Mouse (Mus musculus) adrenal gland, postnatal 4 days (tissue): ENCODE results near the gene Ntf5. TPM values are rescaled to one million over a fixed set of nuclear protein-coding genes. Genes with fewer than 3 reads are reported as not detected.

Experiments
- DNase-seq, 2 experiments: peaks; one replicate each; pipeline ENCODE4 v3.0.0; 2021 to 2022; ENCODE audit warnings: low spot score in 2 of 2, mixed read lengths in 2 of 2
- total RNA-seq, 2 experiments: library from RNA; stranded (reverse); gene quantifications; 2 replicates each; pipeline ENCODE4 v1.2.3; 2021

Gene Ntf5
- total RNA-seq, 2 experiments from 2014 or later: 0.20 to 0.67 TPM

DNA sequence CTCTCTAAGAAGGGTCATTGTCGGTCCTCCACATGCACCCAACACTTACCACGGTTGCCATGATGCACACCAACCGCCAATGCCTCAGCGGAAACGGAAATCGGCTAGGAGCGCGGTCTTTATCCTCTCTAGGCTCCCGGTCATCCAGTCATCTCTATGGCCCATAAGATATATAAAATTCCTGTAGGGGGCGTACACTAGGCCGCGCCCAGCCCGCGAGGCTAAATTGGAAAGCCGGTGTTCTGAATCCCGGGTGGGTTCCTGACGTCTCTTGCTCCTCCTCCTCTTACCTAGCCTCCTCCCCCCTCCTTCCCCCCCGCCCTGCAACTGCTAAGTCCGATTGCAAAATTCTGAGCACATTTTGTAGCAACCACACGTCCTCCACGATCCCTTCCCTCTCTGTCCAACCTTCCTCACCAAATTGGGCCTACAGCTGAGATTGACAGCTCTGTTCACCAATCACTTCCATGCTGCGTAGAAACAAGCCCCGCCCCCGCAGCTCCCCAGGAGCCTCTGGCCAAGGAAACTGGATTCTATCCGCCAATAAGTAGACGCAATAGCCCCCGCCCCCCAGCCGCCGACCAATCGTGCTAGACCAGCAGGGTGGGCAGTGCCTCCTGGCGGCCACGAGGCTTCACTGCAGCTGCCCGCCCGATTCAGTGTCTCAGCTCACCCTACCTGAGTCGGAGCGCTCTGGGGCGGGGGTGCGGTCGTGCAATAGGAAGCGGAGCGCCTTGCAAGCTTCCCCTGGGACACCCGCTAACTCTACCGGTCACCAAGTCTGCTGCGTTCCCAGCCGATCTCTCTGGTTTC is 20.9 kb downstream of the Ntf5 start, which contains the start of gene Gys1:
Gys1 (plus strand) TSS at position 642 of the 813 bp plus-strand sequence.
- peak; percentile 99 for DNase-seq

DNA sequence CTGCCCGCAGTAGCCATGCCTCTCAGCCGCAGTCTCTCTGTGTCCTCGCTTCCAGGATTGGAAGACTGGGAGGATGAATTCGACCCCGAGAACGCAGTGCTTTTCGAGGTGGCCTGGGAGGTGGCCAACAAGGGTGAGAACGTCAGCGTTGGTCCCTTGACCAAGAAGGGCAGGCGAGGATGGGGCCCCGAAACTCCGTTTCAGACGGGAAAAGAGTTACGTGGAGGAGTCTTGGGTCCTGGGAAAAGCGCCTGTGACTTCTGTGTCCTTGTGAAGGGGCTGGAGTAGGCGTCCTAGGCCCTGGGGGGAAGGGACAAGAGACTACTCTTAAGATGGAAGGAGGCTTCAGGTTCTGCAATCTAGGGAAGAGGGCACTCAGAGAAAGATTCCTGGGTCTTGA is 21.5 kb downstream of the Ntf5 start:
- no peak for DNase-seq

DNA sequence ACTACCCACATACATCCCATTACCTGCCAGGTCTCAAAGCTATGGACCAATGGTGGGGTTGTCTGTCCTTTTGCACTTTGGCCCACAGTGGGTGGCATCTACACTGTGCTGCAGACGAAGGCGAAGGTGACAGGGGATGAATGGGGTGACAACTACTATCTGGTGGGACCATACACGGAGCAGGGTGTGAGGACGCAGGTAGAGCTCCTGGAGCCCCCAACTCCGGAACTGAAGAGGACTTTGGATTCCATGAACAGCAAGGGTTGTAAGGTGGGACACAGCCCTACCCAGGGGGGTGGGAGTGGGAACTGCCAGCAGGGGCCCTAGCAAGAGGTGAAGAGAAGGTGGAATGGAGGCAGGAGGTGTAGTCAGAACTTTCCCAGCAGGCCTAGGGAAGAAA is 22.9 kb downstream of the Ntf5 start:
- no peak for DNase-seq

DNA sequence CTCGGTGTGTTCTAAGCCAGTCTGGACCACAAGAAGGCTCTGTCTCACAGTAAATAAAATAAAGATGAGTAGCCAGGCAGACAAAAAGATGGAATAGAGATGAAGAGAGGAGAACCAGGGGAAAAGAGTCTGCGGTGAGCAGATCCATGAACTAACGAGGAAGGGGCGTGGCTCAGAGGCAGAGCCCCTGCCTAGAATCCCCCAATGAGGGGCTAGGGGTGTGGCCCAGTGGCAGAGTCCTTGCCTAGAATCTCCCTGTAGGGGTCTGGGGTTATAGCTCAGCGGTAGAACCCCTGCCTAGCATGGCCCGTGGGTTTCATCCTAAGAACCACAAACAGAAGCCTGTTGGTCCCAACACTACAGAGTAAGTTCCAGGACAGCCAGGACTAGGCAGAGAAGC is 23.6 kb downstream of the Ntf5 start:
- no peak for DNase-seq

DNA sequence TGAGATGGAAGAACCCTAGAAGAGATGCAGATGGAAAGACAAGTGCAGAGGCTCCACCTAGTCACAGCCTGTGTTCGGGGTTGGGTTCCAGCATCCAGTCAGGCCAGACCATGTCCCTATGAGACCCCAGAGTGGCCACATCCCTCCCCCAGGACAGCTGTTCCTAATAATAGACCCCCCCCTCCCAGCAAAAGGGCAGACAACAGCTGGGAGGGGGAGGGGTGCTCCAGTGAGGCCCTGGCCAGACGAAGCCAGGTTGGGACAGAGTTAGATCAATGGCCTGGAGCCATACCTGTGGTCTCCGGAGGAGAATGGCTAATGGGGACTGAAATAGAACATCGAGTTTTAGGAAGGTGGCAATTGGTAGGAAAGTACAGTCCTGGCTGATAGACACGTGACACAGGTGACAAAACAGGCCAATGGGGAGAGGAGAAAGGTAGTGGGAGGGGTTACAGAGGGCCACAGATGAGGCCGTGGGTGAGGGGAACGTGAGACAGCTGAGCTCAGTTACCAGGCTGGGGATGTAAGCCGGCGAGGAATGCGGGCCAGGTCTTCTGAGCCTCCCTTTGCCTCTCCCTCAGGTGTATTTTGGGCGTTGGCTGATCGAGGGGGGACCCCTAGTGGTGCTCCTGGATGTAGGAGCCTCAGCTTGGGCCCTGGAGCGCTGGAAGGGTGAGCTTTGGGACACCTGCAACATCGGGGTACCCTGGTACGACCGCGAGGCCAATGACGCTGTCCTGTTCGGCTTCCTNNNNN is 24.2 kb downstream of the Ntf5 start, which contains the start of gene Ruvbl2:
Ruvbl2 (minus strand) TSS at position 576 of the 756 bp plus-strand sequence.
- DNase-seq: no peak

DNA sequence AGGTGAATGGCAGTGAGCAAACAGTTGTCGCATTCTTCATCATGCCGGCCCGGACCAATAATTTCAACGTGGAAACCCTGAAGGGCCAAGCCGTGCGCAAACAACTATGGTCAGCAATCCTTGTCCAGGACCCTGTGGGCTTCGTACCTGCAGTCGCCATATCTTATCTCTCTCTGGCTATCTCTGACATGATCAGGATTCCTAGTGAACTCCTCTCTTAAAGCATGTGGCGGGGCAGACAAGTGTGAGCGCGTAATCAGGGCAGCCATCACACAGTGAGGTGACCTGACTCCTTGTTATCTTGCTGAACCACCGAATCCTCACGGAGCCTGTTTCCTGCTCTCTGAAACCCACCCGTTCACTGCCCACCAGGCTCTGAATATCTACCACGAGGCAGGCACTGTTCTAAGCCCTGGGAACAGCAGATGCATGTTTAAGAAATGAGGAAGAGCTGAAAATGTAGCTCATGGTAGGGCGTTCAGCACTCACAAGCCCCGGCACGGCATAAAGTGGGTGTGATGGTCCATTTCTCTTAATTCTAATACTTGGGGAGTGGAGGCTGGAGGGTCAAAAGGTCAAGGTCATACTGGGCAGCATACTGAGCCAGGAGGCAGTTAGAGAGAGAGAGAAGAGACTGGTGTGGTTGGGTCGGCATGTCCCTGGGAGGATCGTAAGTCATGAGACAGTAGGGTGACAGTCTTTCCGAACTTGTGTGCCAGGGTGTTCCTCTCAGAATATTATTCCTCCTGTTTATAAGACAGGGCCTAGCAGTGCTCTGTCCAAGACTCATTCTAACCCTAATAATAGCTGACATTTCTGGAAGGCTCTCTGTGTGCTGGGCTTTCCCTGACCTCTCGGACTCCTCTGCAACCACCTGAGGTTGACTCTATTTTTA is 30.3 kb downstream of the Ntf5 start:
- no peak for DNase-seq

DNA sequence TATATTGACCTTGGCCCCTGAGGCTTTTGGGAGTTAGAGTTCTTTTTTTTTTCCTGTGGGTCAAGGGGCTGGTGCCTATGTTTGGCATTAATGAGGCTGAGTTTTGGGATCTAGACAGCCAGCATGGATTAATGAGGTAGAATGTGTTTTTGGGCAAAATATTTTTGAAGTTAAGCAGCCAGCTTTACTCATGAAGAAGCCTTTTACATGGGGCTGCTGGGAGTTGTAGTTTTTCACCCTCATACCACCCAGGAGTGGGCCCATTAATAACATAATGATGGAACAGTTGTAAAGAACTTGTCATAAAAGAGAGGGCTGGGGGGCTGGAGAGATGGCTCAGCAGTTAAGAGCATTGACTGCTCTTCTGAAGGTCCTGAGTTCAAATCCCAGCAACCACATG is 33.1 kb downstream of the Ntf5 start:
- DNase-seq: no peak

DNA sequence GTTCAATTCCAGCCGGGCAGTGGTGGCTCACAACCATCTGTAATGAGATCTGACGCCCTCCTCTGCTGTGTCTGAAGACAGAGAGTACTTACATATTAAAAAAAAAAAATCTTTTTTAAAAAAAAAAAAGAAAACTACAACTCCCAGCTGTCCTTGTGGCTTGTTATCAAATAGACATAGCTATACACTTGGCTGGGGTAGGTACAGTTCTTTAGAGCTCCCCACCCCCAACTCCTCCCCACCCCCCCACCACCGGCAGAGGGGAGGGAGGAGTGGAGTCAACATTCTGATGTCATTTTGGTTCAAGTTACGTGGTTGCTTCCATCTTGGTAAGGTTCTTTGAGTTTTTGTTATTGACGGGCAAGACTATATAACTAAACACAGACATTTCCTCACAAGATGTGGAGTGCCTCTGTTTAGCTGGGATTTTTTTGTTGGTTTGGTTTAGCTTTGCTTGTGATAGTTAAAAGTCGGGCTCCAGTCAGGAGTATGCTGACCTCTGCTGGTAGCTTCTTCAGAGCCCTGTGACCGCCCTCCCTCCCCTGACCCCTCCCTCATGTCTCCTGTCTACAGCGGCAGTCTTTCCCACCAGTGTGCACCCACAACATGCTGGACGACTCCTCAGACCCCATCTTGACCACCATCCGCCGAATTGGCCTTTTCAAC is 34.0 kb downstream of the Ntf5 start:
- no peak for DNase-seq

DNA sequence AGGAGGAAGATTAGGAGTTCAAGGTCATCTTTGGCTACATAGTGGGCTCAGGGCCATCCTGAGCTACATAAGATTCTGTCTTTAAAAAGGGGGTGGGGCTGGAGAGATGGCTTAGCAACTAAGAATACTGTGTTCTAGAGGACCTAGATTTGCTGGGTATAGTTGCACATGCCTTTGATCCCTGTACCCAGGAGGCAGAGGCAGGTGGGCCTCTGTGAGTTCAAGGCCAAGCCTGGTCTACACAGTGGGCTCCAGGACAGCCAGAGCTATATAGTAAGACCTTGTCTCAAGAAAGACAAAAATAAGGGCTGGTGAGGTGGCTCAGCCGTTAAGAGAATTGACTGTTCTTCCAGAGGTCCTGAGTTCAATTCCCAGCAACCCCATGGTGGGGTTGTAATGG is 36.5 kb downstream of the Ntf5 start:
- no peak for DNase-seq

DNA sequence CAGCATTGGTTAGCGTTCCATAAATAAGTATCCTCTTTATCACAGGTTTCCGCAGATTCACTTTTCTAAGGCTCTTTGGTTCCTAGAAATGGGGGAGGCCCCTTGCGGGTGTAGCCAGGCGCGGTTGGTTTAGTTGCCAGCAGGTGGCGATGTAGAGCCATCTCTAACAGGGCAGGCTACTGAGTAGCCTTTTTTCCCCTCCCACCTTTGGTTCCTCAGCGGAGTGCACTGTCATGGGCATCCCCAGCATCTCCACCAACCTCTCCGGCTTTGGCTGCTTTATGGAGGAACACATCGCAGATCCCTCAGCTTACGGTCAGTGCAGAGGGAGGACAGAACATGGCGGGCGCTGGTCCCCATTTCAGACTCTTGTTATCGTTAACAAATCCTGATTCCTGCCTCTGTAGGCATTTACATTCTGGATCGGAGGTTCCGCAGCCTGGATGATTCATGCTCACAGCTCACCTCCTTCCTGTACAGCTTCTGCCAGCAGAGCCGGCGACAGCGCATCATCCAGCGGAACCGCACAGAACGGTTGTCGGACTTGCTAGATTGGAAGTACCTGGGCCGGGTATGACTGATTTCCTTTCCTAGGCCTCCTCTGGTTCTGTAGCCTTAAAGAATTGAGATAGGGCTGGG is 38.0 kb downstream of the Ntf5 start:
- DNase-seq: peak in 1 of 2 experiments; percentile 65

DNA sequence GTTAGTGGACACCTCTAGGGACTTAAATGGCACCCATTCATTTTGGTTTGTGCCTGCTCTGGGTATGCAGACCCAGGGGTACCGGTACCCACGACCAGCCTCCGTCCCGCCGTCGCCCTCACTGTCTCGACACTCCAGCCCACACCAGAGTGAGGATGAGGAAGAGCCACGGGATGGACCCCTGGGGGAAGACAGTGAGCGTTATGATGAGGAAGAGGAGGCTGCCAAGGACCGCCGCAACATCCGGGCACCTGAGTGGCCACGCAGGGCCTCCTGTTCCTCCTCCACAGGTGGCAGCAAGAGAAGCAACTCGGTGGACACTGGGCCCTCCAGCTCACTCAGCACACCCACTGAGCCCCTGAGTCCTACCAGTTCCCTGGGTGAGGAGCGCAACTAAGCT is 41.5 kb downstream of the Ntf5 start:
- DNase-seq: no peak

DNA sequence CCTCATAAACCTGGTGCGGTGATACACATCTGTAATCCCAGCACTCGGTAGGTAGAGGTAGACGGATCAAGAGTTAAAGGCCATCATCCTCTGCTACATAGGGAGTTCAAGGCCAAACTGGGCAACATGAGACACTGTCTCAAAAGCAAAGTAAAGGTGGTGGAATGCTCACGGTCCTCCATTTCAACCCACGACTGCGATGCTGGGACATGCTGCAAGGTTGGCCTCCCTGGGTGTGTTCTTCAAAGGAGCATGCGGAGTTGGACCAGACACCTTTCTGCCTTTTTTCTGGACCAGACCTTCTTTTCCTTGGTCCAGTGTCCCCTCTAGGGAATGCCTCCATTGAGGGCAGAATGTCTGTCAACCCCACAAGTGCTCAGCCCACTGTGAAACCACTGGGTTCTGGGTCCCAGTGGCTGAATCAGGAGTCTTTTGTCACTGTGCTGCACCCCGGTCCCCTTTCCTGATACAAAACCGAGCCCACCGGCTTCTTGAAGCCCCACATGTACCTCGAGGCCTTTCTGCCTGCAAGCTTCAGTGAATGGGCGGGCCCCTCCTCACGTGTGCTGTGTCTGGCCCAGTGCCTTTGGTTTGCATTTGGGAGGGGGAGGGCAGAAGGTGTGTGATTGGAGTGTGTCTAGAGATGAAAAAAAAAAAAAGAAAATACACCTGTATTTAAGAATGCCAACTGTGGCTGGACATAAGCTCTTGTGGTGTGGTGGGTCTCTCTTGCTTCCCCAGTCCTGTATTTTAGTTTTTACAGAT is 42.6 kb downstream of the Ntf5 start:
- no peak for DNase-seq

DNA sequence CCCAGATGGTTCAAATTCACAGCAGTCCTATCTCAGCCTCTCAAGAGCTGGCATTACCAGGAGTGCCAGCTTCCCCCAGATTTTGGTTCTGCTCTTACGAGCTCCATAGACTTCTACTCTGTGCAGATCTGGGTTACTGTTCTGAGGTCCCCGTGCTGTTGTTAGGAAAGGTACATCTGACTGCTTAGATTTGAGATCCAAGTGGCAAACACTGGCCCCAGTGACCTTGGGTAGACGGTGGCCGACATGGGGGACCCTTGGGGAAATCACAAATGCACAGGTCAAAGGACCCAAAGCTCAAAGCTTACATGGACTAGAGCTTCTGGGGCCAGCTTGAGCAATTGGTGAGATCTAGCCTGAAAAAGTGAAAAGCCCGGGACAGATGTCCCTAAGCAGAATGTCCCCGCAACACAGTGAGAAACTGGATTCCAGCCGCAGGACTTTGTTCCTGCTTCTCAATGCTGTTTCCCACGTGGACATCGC is 43.3 kb downstream of the Ntf5 start:
- DNase-seq: no peak

DNA sequence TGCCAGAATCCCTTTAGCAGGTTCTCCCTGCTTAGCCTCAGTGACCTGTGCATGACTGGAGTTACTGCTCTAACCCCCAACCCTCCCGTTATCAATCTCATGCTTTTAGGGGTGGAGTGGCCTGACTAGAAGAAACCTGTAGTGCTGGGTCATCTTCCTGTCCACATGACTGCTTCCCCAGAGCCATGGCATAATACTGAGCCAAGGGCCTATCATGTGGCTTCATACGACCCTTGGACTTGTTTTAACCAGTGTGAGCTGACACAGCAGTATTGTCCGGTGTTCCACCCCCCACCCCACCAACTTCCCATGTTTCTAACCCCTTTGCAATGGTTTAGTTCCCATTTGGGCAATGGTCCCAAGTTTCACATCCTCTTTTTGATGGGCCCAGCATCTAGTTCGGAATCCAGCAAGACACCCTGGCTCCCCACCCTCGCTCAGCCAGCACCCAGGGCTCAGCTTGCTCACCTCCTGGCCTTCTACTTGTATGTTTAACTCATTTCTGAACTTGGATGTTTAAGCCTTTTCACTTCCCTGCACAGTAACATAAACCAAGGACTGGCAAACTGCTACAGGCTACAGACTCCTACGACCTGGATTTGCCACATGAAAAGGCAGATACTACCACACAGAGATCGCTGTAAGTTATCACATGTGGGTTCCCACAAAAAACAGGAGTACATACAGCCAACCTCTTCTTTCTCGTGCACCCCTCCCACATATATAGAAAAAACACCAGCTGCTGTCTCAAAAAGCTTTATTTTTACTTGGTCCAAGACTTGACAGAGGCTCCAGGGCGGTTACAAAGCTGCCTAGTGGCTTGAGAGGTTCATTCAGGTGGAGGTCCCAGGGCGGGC is 43.9 kb downstream of the Ntf5 start:
- DNase-seq: no peak

DNA sequence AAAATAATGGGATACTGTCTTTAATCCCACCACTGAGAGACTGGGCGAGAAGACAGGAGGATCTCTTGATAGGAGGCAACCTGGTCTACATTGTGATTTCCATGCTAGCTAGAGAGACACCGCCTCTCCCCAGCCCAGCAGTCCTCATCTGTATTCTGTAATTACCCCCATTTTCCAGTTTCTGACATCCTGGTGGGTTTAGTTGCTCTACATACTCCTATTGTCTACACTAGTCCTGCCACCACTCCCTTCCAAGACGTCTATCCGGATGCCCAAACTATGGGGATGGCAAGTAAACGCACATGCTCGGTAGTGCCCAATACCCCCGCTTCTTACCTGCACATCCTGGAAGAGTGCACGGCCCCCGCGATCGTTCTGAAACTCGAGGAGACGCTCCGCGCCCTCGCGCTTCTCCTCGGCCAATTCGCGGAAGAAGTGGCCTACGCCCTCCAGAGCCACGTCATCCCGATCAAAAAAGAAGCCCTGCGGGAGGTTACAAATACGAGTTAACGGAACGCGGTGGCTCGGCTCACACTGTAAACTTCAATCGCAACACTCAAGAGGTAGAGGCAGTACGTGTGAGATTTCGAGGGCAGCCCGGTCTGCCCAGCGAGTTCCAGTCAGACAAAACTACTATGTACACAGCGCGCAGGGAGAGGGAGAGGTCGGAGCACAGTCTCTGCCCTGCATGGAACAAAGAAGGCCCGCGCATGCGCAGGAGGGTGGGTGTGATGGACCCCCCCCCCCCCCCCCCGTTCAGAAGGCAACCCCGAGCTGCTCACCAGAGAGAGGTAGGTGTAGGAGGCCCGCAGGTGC is 45.5 kb downstream of the Ntf5 start:
- peak; percentile 56 to 72 for DNase-seq

DNA sequence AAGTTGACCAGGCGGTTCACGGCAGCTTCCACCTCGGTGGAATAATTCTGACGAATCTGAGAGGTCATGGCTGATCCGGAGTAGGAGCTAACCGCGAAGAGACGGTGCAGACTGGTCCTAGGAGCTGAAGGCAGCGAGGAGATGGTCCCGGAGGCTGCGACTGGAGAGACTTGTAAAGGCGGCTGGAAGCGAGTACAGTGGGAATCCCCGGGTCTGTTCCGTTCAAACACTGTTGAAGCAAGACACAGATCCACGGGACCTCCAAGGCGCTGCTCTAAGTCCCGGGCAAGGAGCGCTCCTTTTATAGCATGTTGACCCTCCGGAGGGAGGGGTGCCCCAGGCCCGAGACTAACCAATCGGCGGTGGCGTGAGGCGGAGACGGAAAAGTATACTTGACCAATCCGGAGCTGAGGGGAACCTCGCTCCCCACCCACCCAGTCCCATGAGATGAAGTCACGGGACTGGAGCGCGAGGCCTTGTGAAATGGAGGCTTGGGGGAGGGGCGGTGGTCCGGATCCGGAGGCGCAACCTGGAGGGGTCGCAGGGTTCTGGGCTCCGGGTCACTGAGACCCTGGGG is 46.2 kb downstream of the Ntf5 start, which contains the start of gene Ftl1:
Ftl1 (minus strand) TSS at position 321 of the 577 bp plus-strand sequence.
- DNase-seq: peak; percentile 81 to 96

DNA sequence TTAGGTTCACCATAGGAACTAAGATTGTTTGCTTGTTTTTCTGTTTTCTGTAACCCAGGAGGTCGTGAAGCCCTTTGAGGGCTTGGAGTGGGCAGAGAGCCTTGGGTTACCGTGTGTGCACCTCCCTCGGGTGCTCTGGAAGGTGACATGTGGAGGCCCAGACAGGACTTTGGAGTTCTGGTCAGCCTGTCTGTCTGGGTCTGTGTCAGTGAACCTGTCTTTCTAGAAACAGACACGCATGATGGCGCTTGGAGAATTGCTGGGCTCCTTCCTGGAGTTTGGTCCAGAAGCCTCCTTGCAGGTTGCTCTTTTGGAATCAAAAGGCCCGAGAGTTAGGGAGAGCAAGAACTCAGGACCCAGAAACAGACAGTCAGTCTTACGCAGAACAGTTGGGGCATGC is 46.9 kb downstream of the Ntf5 start:
- DNase-seq: no peak
